Mouse (Mus musculus) MEL (cell line): ENCODE results near the gene Stk11. TPM values are rescaled to one million over a fixed set of nuclear protein-coding genes. Genes with fewer than 3 reads are reported as not detected.

Experiments
- DNase-seq: peaks from one replicate; pipeline ENCODE4 v3.0.0; 2011; ENCODE audit warnings: low read depth, low spot score
- H3K27ac ChIP-seq: 2 replicates; pipeline ENCODE4 v1.5.1; 2012; ENCODE audit warnings: low read depth, mild to moderate bottlenecking, control low read depth, low read length, moderate library complexity; ENCODE audit not compliant: control insufficient read depth
- H3K27me3 ChIP-seq, 2 experiments: fragments of 150-350 bp in 1 of 2; sonication (generic) in 1 of 2; 2 replicates each; pipeline ENCODE4 v1.6.1; 2012; ENCODE audit warnings: low read length in 2 of 2, mild to moderate bottlenecking in 2 of 2, improper control_type of control experiment in 1 of 2, moderate library complexity in 1 of 2; ENCODE audit not compliant: insufficient read depth in 2 of 2, control insufficient read depth in 1 of 2
- H3K36me3 ChIP-seq, 2 experiments: 2 replicates each; pipeline ENCODE4 v1.6.1; 2012 to 2014; ENCODE audit warnings: low read length in 2 of 2, improper control_type of control experiment in 1 of 2, inconsistent platforms in 1 of 2, mild to moderate bottlenecking in 1 of 2; ENCODE audit not compliant: insufficient read depth in 2 of 2, control insufficient read depth in 1 of 2
- H3K4me1 ChIP-seq, 2 experiments: fragments of 150-350 bp in 1 of 2; sonication (generic) in 1 of 2; 2 replicates each; pipeline ENCODE4 v1.6.1; 2012; ENCODE audit warnings: low read length in 2 of 2, improper control_type of control experiment in 1 of 2, mild to moderate bottlenecking in 1 of 2; ENCODE audit not compliant: insufficient read depth in 2 of 2, control insufficient read depth in 1 of 2
- H3K4me3 ChIP-seq, 2 experiments: fragments of 150-350 bp in 1 of 2; sonication (generic) in 1 of 2; 2 replicates each; pipeline ENCODE4 v1.5.1; 2012; ENCODE audit warnings: low read depth in 2 of 2, low read length in 2 of 2, mild to moderate bottlenecking in 2 of 2, moderate library complexity in 2 of 2, control low read depth in 1 of 2, improper control_type of control experiment in 1 of 2; ENCODE audit not compliant: control insufficient read depth in 1 of 2, insufficient read depth in 1 of 2
- H3K79me2 ChIP-seq: 2 replicates; pipeline ENCODE4 v1.6.1; 2012; ENCODE audit warnings: mild to moderate bottlenecking, low read length, moderate library complexity; ENCODE audit not compliant: control insufficient read depth, poor library complexity, insufficient read depth
- H3K9ac ChIP-seq: 2 replicates; pipeline ENCODE4 v1.6.1; 2012; ENCODE audit warnings: low read depth, mild to moderate bottlenecking, control low read depth, low read length, moderate library complexity; ENCODE audit not compliant: control insufficient read depth, poor library complexity, severe bottlenecking
- H3K9me3 ChIP-seq: fragments of 150-350 bp; sonication (generic); replicated peaks from 2 replicates; pipeline ENCODE4 v1.6.1; 2012; ENCODE audit warnings: mild to moderate bottlenecking, low read length, improper control_type of control experiment, moderate library complexity; ENCODE audit not compliant: insufficient read depth
- BHLHE40 ChIP-seq: IDR thresholded peaks from 2 replicates; pipeline ENCODE4 v1.6.1; 2012; ENCODE audit warnings: low read depth, mild to moderate bottlenecking, inconsistent platforms, low read length, improper control_type of control experiment, borderline replicate concordance
- CHD1 ChIP-seq: IDR thresholded peaks from 2 replicates; pipeline ENCODE4 v1.6.1; 2012; ENCODE audit warnings: low read depth, mild to moderate bottlenecking, inconsistent platforms, low read length, improper control_type of control experiment
- ELF1 ChIP-seq: IDR thresholded peaks from 2 replicates; pipeline ENCODE4 v1.6.1; 2014; ENCODE audit warnings: low read depth, mild to moderate bottlenecking, inconsistent platforms, low read length, improper control_type of control experiment, moderate library complexity
- EP300 ChIP-seq, 2 experiments: IDR thresholded peaks; 2 replicates each; pipeline ENCODE4 v1.6.1; 2011; ENCODE audit warnings: improper control_type of control experiment in 2 of 2, low read length in 2 of 2, low read depth in 1 of 2, mild to moderate bottlenecking in 1 of 2
- ETS1 ChIP-seq: IDR thresholded peaks from 2 replicates; pipeline ENCODE4 v1.6.1; 2012; ENCODE audit warnings: low read depth, mild to moderate bottlenecking, inconsistent platforms, low read length, improper control_type of control experiment, moderate library complexity
- GABPA ChIP-seq: IDR thresholded peaks from 2 replicates; pipeline ENCODE4 v1.6.1; 2012; ENCODE audit warnings: low read depth, mild to moderate bottlenecking, inconsistent platforms, low read length, improper control_type of control experiment, moderate library complexity
- GATA1 ChIP-seq: IDR thresholded peaks from 2 replicates; pipeline ENCODE4 v1.6.1; 2011; ENCODE audit warnings: low read depth, low read length, improper control_type of control experiment
- HCFC1 ChIP-seq: IDR thresholded peaks from 2 replicates; pipeline ENCODE4 v1.6.1; 2012; ENCODE audit warnings: low read depth, mild to moderate bottlenecking, inconsistent platforms, low read length, improper control_type of control experiment, moderate library complexity
- KAT2A ChIP-seq: conservative IDR thresholded peaks from 2 replicates; pipeline ENCODE4 v1.6.1; 2012; ENCODE audit warnings: low read depth, low read length, improper control_type of control experiment, inconsistent platforms
- MAX ChIP-seq: IDR thresholded peaks from 2 replicates; pipeline ENCODE4 v1.6.1; 2011; ENCODE audit warnings: low read length, improper control_type of control experiment
- MAZ ChIP-seq: IDR thresholded peaks from 2 replicates; pipeline ENCODE4 v1.6.1; 2012; ENCODE audit warnings: low read depth, mild to moderate bottlenecking, inconsistent platforms, low read length, improper control_type of control experiment
- MXI1 ChIP-seq: IDR thresholded peaks from 2 replicates; pipeline ENCODE4 v1.6.1; 2011; ENCODE audit warnings: mild to moderate bottlenecking, low read depth, low read length, improper control_type of control experiment
- MYB ChIP-seq: IDR thresholded peaks from 2 replicates; pipeline ENCODE4 v1.6.1; 2011; ENCODE audit warnings: mild to moderate bottlenecking, low read depth, low read length, improper control_type of control experiment
- MYC ChIP-seq: IDR thresholded peaks from 2 replicates; pipeline ENCODE4 v1.6.1; 2011; ENCODE audit warnings: low read depth, mild to moderate bottlenecking, low read length, improper control_type of control experiment, moderate library complexity
- NELFE ChIP-seq: IDR thresholded peaks from 2 replicates; pipeline ENCODE4 v1.6.1; 2011; ENCODE audit warnings: low read depth, low read length, improper control_type of control experiment
- NRF1 ChIP-seq: IDR thresholded peaks from 2 replicates; pipeline ENCODE4 v1.6.1; 2014; ENCODE audit warnings: low read depth, mild to moderate bottlenecking, inconsistent platforms, low read length, improper control_type of control experiment, moderate library complexity; ENCODE audit not compliant: poor library complexity, insufficient read depth, severe bottlenecking
- POLR2A ChIP-seq, 2 experiments: IDR thresholded peaks; 2 replicates each; pipeline ENCODE4 v1.6.1; 2011 to 2012; ENCODE audit warnings: low read length in 2 of 2, mild to moderate bottlenecking in 2 of 2, control low read depth in 1 of 2, improper control_type of control experiment in 1 of 2, low read depth in 1 of 2, moderate library complexity in 1 of 2; ENCODE audit not compliant: control insufficient read depth in 1 of 2, insufficient read depth in 1 of 2, poor library complexity in 1 of 2
- POLR2AphosphoS2 ChIP-seq: IDR thresholded peaks from 2 replicates; pipeline ENCODE4 v1.6.1; 2011; ENCODE audit warnings: low read length, improper control_type of control experiment
- POLR2AphosphoS5 ChIP-seq: IDR thresholded peaks from 2 replicates; pipeline ENCODE4 v1.6.1; 2012; ENCODE audit warnings: low read depth, borderline replicate concordance, mild to moderate bottlenecking, inconsistent platforms, low read length, moderate library complexity, mixed read lengths
- RCOR1 ChIP-seq: IDR thresholded peaks from 2 replicates; pipeline ENCODE4 v1.6.1; 2012; ENCODE audit warnings: low read depth, mild to moderate bottlenecking, inconsistent platforms, low read length, improper control_type of control experiment
- SIN3A ChIP-seq: IDR thresholded peaks from 2 replicates; pipeline ENCODE4 v1.6.1; 2012; ENCODE audit warnings: low read length, improper control_type of control experiment, inconsistent platforms
- SMC3 ChIP-seq: IDR thresholded peaks from 2 replicates; pipeline ENCODE4 v1.6.1; 2011; ENCODE audit warnings: low read depth, low read length, improper control_type of control experiment
- TAL1 ChIP-seq: IDR thresholded peaks from 2 replicates; pipeline ENCODE4 v1.6.1; 2012; ENCODE audit warnings: mild to moderate bottlenecking, inconsistent platforms, low read length, moderate library complexity, mixed read lengths
- TBP ChIP-seq: IDR thresholded peaks from 2 replicates; pipeline ENCODE4 v1.8.0; 2011; ENCODE audit warnings: low read depth, low read length, improper control_type of control experiment
- TCF12 ChIP-seq: IDR thresholded peaks from 2 replicates; pipeline ENCODE4 v1.6.1; 2014; ENCODE audit warnings: low read depth, mild to moderate bottlenecking, inconsistent platforms, low read length, improper control_type of control experiment, moderate library complexity
- ZC3H11A ChIP-seq: IDR thresholded peaks from 2 replicates; pipeline ENCODE4 v1.6.1; 2012; ENCODE audit warnings: low read depth, mild to moderate bottlenecking, inconsistent platforms, low read length, improper control_type of control experiment
- ZKSCAN1 ChIP-seq: IDR thresholded peaks from 2 replicates; pipeline ENCODE4 v1.6.1; 2012; ENCODE audit warnings: low read depth, mild to moderate bottlenecking, inconsistent platforms, low read length, improper control_type of control experiment, moderate library complexity
- ZMIZ1 ChIP-seq: IDR thresholded peaks from 2 replicates; pipeline ENCODE4 v1.6.1; 2012; ENCODE audit warnings: low read depth, mild to moderate bottlenecking, inconsistent platforms, low read length, improper control_type of control experiment, moderate library complexity
- ZNF384 ChIP-seq: IDR thresholded peaks from 2 replicates; pipeline ENCODE4 v1.6.1; 2012; ENCODE audit warnings: low read depth, mild to moderate bottlenecking, inconsistent platforms, low read length, improper control_type of control experiment
- polyA plus RNA-seq, 2 experiments: library from polyadenylated mRNA; stranded (reverse) in 1 of 2; unstranded in 1 of 2; fragments of >175 nt in 1 of 2; fragments of >200 nt in 1 of 2; gene quantifications; 2 replicates each; pipeline versions ENCODE4 v1.2.1 to v1.2.4; 2012; ENCODE audit warnings: low replicate concordance in 2 of 2, low read depth in 1 of 2; ENCODE audit not compliant: insufficient read length in 2 of 2, insufficient read depth in 1 of 2, missing spikeins in 1 of 2
- total RNA-seq: library from RNA; depleted of rRNA; stranded (reverse); fragments of 300-350 nt; gene quantifications from 2 replicates; pipeline ENCODE4 v1.2.3, GENCODE M21; 2012

Stk11 gene
- total and polyA plus RNA-seq, 3 experiments, result 108 to 188 TPM; not detected in 1

GRCm38 (mm10) chr10:80167460-80168037 lies 51.9 kb downstream of the Stk11 start (continued):
- TF ChIP-seq CHD1, result no peak
- TF ChIP-seq SMC3, result no peak
- TF ChIP-seq, all 39 proteins: peak for 17

DNA sequence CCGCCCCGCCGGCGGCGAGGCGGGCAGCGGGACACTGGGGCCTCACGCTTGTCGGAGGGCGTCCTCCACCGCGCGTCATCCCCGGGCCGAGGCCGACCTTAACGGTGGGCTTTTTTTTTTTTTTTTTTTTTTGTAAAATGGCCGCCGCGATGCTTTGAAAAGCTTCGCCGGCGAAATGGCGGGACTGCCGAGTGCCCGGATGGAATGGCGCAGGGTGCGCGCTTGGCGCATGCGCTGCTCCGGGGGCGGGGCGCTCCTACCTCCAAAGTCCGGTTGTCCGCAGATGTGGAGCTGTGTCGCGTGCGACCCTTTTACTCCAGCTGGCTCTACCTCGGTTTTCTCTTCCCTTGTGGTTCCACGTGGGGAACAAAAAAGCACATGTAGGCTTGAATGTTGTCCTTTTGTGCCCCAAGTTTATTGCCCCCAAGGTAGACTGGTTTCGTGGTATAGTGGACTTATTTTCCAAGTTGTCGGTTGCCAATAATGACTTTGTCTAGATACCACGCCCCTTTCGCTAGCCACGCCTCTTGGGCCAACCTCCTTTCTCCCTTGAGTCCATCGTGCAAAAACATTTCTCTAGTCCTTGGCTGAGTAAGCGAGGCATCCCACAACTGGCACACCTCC lies 52.5 kb downstream of the Stk11 start:
- peak overlapping the region; percentile 92 for H3K9ac ChIP-seq
- peaks cover 10% of the 10 kb centered on the region; the same call in 1 of the 2 replicates for H3K79me2 ChIP-seq
- peak; percentile 95 for DNase-seq
- H3K9me3 ChIP-seq, result no peaks in the 10 kb centered on the region
- no peak for TF ChIP-seq GABPA
- TF ChIP-seq ZC3H11A, result peak; percentile 51; the same call in 1 of the 2 replicates
- TF ChIP-seq KAT2A, result no peak; the same call in 1 of the 2 replicates
- TF ChIP-seq MYB, result no peak
- TF ChIP-seq MYC, result peak; percentile 76; the same call in 1 of the 2 replicates
- TF ChIP-seq TAL1, result no peak
- no peak for TF ChIP-seq RCOR1
- TF ChIP-seq TBP, result no peak
- peak; percentile 92 for TF ChIP-seq MXI1
- TF ChIP-seq ETS1, result no peak
- peak; percentile 33; the same call in 1 of the 2 replicates for TF ChIP-seq BHLHE40
- TF ChIP-seq NELFE, result no peak
- TF ChIP-seq HCFC1, result peak; percentile 70
- TF ChIP-seq ZMIZ1, result no peak; the same call in 1 of the 2 replicates
- TF ChIP-seq ZKSCAN1, result no peak
- TF ChIP-seq POLR2AphosphoS5, result peak; percentile 13; the same call in 1 of the 2 replicates
- no peak for TF ChIP-seq GATA1
- TF ChIP-seq NRF1, result peak; percentile 90
- TF ChIP-seq POLR2AphosphoS2, result 0 out of 2 replicates have a peak, but pooled peaks have one; percentile 48
- TF ChIP-seq MAX, result peak; percentile 82
- peak; percentile 11 to 43; a peak in 2 of 4 replicates for TF ChIP-seq POLR2A (IDR thresholded peaks at IDR 0.05; ENCODE audit: control insufficient read depth in 1 of 2, insufficient read depth in 1 of 2, low read depth in 1 of 2, low read length in 2 of 2, poor library complexity in 1 of 2)
- TF ChIP-seq MAZ, result peak; percentile 14; the same call in 1 of the 2 replicates
- no peak; the same call in 1 of the 2 replicates for TF ChIP-seq TCF12
- TF ChIP-seq ZNF384, result peak; percentile 89
- 0 out of 4 replicates have a peak, but pooled peaks of 1 of the 2 experiments have one; percentile 19 for TF ChIP-seq EP300 (IDR thresholded peaks at IDR 0.05; ENCODE audit: low read depth in 1 of 2, low read length in 2 of 2)
- no peak for TF ChIP-seq SMC3
- TF ChIP-seq SIN3A, result peak; percentile 84
- TF ChIP-seq ELF1, result 0 out of 2 replicates have a peak, but pooled peaks have one; percentile 4
- H3K27ac ChIP-seq, result peak overlapping the region; percentile 90
- H3K4me1 ChIP-seq, result peaks cover 4 to 25% of the 10 kb centered on the region in 2 experiments; a peak in 3 of 4 replicates
- peak overlapping the region; percentile 67 to 84 for H3K4me3 ChIP-seq
- peaks cover 0 to 13% of the 10 kb centered on the region in 2 experiments; a peak in 2 of 4 replicates for H3K36me3 ChIP-seq
- no peaks in the 10 kb centered on the region for H3K27me3 ChIP-seq
